Mouse (Mus musculus): ENCODE data around the gene Sh3bgrl2. TPM values are rescaled to one million over a fixed set of nuclear protein-coding genes. Genes with fewer than 3 reads are reported as not detected.

The Sh3bgrl2 gene
- total RNA-seq, 1 experiment from 2014 or later = 2.4 TPM

- ATAC-seq (replicated peaks; ENCODE audit: insufficient number of reproducible peaks, low FRiP score, low TSS enrichment, poor library complexity, severe bottlenecking) = no peak
These were observed 8.1 kb downstream of the Sh3bgrl2 start for GRCm38 (mm10) chr9:83556236-83556635.

GRCm38 (mm10) chr9:83556780-83557771 is 8.9 kb downstream of the Sh3bgrl2 start:
- ATAC-seq (replicated peaks; ENCODE audit: insufficient number of reproducible peaks, low FRiP score, low TSS enrichment, poor library complexity, severe bottlenecking) = no peak

- ATAC-seq (replicated peaks; ENCODE audit: insufficient number of reproducible peaks, low FRiP score, low TSS enrichment, poor library complexity, severe bottlenecking) = no peak
These were observed 12.5 kb downstream of the Sh3bgrl2 start for GRCm38 (mm10) chr9:83560670-83561069.

DNA sequence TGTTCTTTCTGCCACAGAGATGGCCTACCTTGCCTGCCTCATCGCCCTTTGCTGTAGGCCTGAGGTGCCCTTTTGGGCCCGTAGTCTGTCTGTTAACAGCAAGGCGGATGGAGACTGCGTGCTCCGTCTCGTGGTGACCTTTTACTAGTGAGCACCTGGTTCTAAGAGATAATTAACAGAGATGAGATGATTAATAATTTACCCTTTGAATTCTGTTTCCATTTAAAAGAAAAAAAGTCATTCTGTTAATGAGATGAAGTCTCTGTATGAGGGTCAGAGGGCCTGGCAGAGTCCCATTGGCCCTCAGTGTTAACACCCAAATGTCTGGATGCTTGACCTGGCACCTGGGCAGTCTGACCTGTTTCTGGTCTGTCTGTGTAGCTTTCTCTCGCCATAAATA is 14.8 kb downstream of the Sh3bgrl2 start:
- no peak for ATAC-seq (replicated peaks; ENCODE audit: insufficient number of reproducible peaks, low FRiP score, low TSS enrichment, poor library complexity, severe bottlenecking)

DNA sequence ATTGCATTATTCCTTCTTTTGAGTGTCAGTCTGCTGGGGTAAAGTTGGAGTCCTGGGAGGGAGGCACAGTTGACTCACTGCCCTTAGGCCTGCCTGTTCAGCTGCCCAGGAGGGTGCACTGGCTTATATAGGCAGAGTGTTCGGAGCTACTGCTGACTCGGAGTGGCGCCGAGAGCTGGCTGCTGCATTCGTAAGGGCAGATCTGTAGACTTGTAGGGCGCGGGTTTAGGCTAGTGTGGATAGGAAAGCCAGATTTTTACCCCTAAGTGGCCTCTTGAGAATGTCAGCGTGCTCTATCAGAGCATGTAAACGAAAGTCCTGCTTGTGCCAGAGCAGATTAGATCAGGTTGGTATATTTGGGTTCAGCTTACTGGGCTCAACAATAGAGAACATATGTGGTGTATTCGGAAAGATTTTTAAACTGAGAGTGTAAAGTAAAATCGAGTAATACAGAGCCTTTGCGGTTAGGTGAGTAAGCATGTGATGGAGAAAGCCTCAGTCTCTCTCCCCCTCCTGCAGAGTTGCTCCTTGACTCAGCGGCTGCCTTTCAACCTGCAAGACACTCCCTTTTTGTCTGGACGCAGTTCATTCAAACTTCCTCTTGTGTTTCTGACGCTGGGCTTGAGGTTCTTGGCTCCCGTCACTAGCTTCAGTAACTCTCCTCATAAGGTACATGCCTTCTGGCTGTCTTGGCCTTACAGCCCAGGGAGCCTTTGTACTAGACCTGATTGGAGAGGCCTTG is 15.9 kb downstream of the Sh3bgrl2 start:
- no peak for ATAC-seq (replicated peaks; ENCODE audit: insufficient number of reproducible peaks, low FRiP score, low TSS enrichment, poor library complexity, severe bottlenecking)

DNA sequence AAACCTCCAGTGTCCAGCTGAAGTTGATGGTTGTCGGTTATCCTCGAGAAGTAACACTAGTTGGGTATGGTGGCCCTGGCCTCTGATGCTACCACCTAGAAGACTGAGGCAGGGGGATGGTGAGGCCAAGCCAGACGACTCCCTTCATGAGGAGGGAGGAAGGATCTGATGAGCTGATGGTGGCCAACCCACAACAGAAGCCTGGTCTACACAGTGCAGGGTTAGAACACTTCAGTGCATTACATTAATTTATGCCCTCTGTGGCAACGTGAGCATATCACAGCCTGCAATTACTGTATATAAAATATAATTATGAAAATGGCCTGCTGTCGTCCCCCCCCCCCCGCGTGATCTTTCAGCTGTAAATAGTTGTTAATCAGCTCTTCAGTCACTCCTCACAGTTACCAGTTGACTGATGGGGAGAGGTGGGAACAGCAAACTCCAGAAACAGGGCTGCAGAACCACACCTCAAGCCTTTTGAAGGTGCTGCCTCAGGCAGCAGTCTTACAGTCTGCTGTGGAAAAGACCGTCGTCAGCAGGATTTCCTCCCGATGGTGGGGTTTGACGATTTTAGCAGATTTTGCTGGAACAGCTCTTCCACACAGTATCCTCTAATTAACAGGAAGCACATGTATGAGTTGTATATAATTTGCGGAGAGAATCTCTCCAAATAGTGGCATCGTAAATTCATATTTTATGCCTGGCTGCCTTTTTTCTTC is 17.0 kb downstream of the Sh3bgrl2 start:
- no peak for ATAC-seq (replicated peaks; ENCODE audit: insufficient number of reproducible peaks, low FRiP score, low TSS enrichment, poor library complexity, severe bottlenecking)

GRCm38 (mm10) chr9:83566141-83566540 is 18.0 kb downstream of the Sh3bgrl2 start:
- no peak for ATAC-seq (replicated peaks; ENCODE audit: insufficient number of reproducible peaks, low FRiP score, low TSS enrichment, poor library complexity, severe bottlenecking)

- no peak for ATAC-seq (replicated peaks; ENCODE audit: insufficient number of reproducible peaks, low FRiP score, low TSS enrichment, poor library complexity, severe bottlenecking)
These were observed 20.0 kb downstream of the Sh3bgrl2 start for GRCm38 (mm10) chr9:83568125-83568524.

DNA sequence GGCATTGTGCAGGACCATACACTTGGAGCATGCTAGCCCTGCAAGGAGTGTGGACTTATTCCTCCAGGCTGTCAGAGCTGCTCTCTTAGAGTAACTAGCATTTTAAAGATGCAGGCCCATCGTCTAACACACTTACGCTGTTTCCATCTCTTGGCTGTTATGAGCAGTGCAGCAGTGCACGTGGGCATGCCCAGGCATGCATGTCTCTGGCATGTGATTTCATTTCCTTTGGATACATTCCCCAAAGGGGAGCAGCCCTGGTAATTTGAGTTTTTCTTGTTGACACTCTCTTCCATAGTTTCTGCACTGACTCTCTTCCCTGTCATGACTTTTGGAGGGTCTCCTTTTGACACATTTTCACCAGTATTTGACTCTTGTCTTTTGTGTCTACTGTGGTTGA is 20.8 kb downstream of the Sh3bgrl2 start:
- ATAC-seq (replicated peaks; ENCODE audit: insufficient number of reproducible peaks, low FRiP score, low TSS enrichment, poor library complexity, severe bottlenecking) = no peak

- no peak; the same call in 1 of the 2 replicates for ATAC-seq (replicated peaks; ENCODE audit: insufficient number of reproducible peaks, low FRiP score, low TSS enrichment, poor library complexity, severe bottlenecking)
These were observed 21.8 kb downstream of the Sh3bgrl2 start for GRCm38 (mm10) chr9:83569898-83570297.

DNA sequence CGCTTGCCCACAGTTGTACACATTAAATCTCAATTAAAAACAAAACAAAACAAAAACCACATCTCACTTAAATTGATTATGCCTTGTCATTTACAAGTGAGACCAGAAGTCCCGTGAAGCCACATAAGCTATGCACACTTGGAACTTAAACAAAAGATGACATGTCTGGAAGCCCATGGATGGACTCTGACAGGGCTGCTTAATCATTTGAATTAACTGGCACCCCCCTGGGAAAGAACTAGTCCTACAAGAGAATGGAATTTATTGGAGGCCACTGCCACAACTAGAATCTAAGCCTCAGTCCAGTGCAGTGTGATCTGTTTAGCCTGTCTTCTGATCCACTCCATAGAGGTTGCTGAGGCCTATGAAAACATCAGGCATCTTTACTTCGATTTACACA is 23.2 kb downstream of the Sh3bgrl2 start:
- ATAC-seq (replicated peaks; ENCODE audit: insufficient number of reproducible peaks, low FRiP score, low TSS enrichment, poor library complexity, severe bottlenecking) = no peak

DNA sequence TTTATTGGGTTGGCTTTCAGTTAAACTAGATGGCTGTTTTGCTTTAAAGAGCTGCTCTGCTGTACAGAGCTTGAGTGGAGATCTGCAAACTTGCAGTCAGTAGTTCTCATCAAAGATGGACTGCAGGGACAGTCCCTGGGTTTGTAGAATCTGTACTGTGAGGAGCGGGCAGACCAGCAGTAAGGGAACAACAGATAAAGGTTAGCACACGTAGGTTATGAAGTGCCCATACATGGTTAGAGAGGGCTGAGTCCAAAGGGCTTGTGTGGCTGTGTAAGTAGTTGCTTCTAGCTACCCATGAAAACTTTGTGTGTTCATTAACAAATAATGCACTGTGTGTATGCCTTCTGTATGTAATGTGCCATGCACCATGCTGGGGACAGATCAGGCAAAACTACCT is 24.2 kb downstream of the Sh3bgrl2 start:
- no peak for ATAC-seq (replicated peaks; ENCODE audit: insufficient number of reproducible peaks, low FRiP score, low TSS enrichment, poor library complexity, severe bottlenecking)

GRCm38 (mm10) chr9:83572870-83573269 is 24.7 kb downstream of the Sh3bgrl2 start:
- ATAC-seq (replicated peaks; ENCODE audit: insufficient number of reproducible peaks, low FRiP score, low TSS enrichment, poor library complexity, severe bottlenecking) = no peak

DNA sequence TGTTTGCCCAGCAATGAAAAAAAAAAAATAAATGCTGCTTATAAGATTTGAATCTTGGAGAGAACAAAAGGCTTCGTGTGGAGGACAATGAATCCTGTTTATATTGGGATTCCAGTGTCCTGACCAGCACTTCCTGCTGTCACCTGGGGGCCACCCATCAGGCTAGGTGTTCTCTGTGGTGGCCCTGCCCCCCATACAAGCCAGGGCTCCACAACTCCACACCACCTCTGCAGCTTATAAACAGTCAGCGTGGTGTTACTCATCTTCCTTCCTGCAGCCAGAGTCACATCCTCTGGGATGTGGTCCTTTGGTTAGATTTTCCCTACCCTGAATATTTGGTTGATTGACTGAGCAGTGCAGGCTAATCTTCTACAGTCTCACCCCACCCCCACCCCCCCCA is 25.5 kb downstream of the Sh3bgrl2 start:
- ATAC-seq (replicated peaks; ENCODE audit: insufficient number of reproducible peaks, low FRiP score, low TSS enrichment, poor library complexity, severe bottlenecking) = no peak

- ATAC-seq (replicated peaks; ENCODE audit: insufficient number of reproducible peaks, low FRiP score, low TSS enrichment, poor library complexity, severe bottlenecking) = no peak
These were observed 27.3 kb downstream of the Sh3bgrl2 start for GRCm38 (mm10) chr9:83575403-83575802.

DNA sequence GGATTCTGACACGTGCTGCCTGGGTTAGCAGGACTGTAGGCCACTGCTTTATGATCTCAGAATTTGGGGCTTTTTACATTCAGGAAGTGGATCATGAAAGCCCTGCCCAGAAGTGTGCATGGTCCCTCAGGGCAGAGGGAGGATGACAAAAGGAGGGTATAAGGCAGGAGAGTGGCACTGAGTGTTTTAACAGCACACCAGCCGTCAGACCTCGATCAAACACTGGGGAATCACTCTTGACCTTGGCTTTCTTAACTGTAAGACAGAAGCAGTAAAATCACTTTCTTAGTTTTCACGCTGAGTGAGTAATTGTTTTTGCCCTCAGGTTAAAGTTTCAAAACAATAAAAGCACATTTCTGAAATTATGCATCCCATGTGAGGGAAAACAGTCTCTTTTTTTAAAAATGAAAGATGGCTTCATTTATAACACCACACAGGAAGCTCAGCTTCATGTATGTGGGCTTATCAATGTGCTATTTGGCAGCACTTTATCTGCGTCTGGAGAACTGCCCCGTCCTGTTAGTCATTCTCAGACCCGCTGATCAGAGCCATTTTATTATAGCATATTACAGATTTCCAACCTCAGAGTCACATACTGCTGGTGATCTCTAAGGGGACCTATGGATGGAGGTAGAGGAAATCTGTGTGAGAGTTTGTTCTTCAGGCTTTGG is 28.0 kb downstream of the Sh3bgrl2 start:
- ATAC-seq (replicated peaks; ENCODE audit: insufficient number of reproducible peaks, low FRiP score, low TSS enrichment, poor library complexity, severe bottlenecking) = no peak

GRCm38 (mm10) chr9:83576689-83577057 is 28.5 kb downstream of the Sh3bgrl2 start:
- ATAC-seq (replicated peaks; ENCODE audit: insufficient number of reproducible peaks, low FRiP score, low TSS enrichment, poor library complexity, severe bottlenecking) = no peak

DNA sequence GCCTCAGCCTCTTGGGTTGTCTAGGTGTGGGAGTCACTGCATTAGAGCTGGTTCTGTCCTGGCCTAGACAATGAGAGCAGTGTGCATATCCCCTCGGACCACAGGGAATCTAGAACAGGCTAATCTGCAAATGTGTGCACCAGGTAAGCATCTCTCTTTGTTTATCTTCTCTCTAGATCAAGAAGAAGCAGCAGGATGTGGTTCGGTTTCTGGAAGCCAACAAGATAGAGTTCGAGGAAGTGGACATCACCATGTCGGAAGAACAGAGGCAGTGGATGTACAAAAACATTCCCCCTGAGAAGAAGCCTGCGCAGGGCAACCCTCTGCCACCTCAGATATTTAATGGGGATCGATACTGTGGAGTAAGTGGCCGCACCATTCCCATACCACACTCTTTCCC is 29.1 kb downstream of the Sh3bgrl2 start:
- ATAC-seq (replicated peaks; ENCODE audit: insufficient number of reproducible peaks, low FRiP score, low TSS enrichment, poor library complexity, severe bottlenecking) = no peak

DNA sequence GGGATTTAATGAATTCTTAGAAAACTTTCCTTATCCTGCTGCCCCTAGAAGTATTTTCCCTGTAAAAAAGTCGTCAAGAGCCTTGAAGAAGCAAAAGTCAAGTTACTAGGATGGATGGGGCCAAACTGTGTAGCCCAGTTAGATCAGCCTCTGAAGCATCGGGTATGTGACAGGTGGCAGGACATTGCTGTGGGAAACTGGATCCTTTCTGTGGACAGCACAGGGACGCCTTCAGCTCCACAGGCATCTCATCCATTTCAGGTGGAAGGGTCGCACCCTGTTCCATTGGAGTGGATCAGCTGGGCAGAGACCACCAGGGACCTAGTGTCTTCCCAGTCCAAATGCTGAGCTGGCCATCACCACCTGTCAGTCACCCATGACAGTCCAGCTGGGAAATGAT is 30.9 kb downstream of the Sh3bgrl2 start:
- ATAC-seq (replicated peaks; ENCODE audit: insufficient number of reproducible peaks, low FRiP score, low TSS enrichment, poor library complexity, severe bottlenecking) = no peak

All from monocyte, adult 5-6 weeks (primary cell).